Mouse (Mus musculus): Measurements from ENCODE around the gene Rabl3. TPM values are rescaled to one million over a fixed set of nuclear protein-coding genes. Genes with fewer than 3 reads are reported as not detected.

The Rabl3 gene
- polyA plus RNA-seq, 1 experiment from 2014 or later = 20.4 TPM

- peaks cover 12% of the 10 kb centered on the region for H3K4me1 ChIP-seq (ENCODE audit: control insufficient read depth, insufficient read depth, low read length)
- no peaks in the 10 kb centered on the region for H3K36me3 ChIP-seq (ENCODE audit: control insufficient read depth, insufficient read depth)
- no peaks in the 10 kb centered on the region for H3K9me3 ChIP-seq (replicated peaks; ENCODE audit: control insufficient read depth, low read length)
- no peak overlapping the region for H3K4me3 ChIP-seq (ENCODE audit: low read length)
- 74% methylated on average over 4 of the region's 4 CpGs for WGBS
- no peaks in the 10 kb centered on the region for H3K27me3 ChIP-seq (ENCODE audit: control insufficient read depth, insufficient read depth, low read length)
- no peak for ATAC-seq (replicated peaks; ENCODE audit: extremely low read depth, insufficient read depth, low FRiP score)
- H3K4me2 ChIP-seq (ENCODE audit: low read depth, low read length) = no peak overlapping the region
- H3K27ac ChIP-seq (ENCODE audit: low read length) = no peak overlapping the region
- H3K9ac ChIP-seq (ENCODE audit: low read length) = no peak overlapping the region
Measured at GRCm38 (mm10) chr16:37580651-37581050, 41.0 kb downstream of the Rabl3 start.

- no peak overlapping the region for H3K27ac ChIP-seq (ENCODE audit: low read length)
- no peak overlapping the region for H3K9ac ChIP-seq (ENCODE audit: low read length)
- no peak for ATAC-seq (replicated peaks; ENCODE audit: extremely low read depth, insufficient read depth, low FRiP score)
- H3K27me3 ChIP-seq (ENCODE audit: control insufficient read depth, insufficient read depth, low read length) = no peaks in the 10 kb centered on the region
- H3K4me2 ChIP-seq (ENCODE audit: low read depth, low read length) = no peak overlapping the region
- no peak overlapping the region for H3K4me3 ChIP-seq (ENCODE audit: low read length)
- H3K9me3 ChIP-seq (replicated peaks; ENCODE audit: control insufficient read depth, low read length) = no peaks in the 10 kb centered on the region
- H3K4me1 ChIP-seq (ENCODE audit: control insufficient read depth, insufficient read depth, low read length) = peaks cover 12% of the 10 kb centered on the region
- no peaks in the 10 kb centered on the region for H3K36me3 ChIP-seq (ENCODE audit: control insufficient read depth, insufficient read depth)
- WGBS = 85% methylated on average over 3 of the region's 3 CpGs
Measured at GRCm38 (mm10) chr16:37581901-37582300, 42.2 kb downstream of the Rabl3 start.

- Histone ChIP-seq H3K27me3 (ENCODE audit: control insufficient read depth, insufficient read depth, low read length) (no peaks in the 10 kb centered on the region), H3K4me3 (ENCODE audit: low read length) (no peak overlapping the region), H3K9me3 (replicated peaks; ENCODE audit: control insufficient read depth, low read length) (no peaks in the 10 kb centered on the region), H3K27ac (ENCODE audit: low read length) (no peak overlapping the region), H3K9ac (ENCODE audit: low read length) (no peak overlapping the region), H3K4me2 (ENCODE audit: low read depth, low read length) (no peak overlapping the region), H3K4me1 (ENCODE audit: control insufficient read depth, insufficient read depth, low read length) (peaks cover 12% of the 10 kb centered on the region), H3K36me3 (ENCODE audit: control insufficient read depth, insufficient read depth) (no peaks in the 10 kb centered on the region)
- WGBS = 95% methylated on average over 3 of the region's 3 CpGs
- no peak for ATAC-seq (replicated peaks; ENCODE audit: extremely low read depth, insufficient read depth, low FRiP score)
Measured at GRCm38 (mm10) chr16:37583306-37583705, 43.6 kb downstream of the Rabl3 start.

- Histone ChIP-seq H3K27ac (ENCODE audit: low read length) (no peak overlapping the region), H3K4me1 (ENCODE audit: control insufficient read depth, insufficient read depth, low read length) (peaks cover 12% of the 10 kb centered on the region), H3K36me3 (ENCODE audit: control insufficient read depth, insufficient read depth) (no peaks in the 10 kb centered on the region), H3K9ac (ENCODE audit: low read length) (no peak overlapping the region; the same call in 1 of the 2 replicates), H3K4me2 (ENCODE audit: low read depth, low read length) (peak overlapping the region; percentile 64), H3K4me3 (ENCODE audit: low read length) (peak overlapping the region; percentile 37), H3K27me3 (ENCODE audit: control insufficient read depth, insufficient read depth, low read length) (no peaks in the 10 kb centered on the region), H3K9me3 (replicated peaks; ENCODE audit: control insufficient read depth, low read length) (no peaks in the 10 kb centered on the region)
- no peak for ATAC-seq (replicated peaks; ENCODE audit: extremely low read depth, insufficient read depth, low FRiP score)
- WGBS = 48% methylated on average over 6 of the region's 6 CpGs
Measured at GRCm38 (mm10) chr16:37583801-37584200, 44.1 kb downstream of the Rabl3 start.

- 6% methylated on average over 25 of the region's 25 CpGs for WGBS
- Histone ChIP-seq H3K36me3 (ENCODE audit: control insufficient read depth, insufficient read depth) (no peaks in the 10 kb centered on the region), H3K27ac (ENCODE audit: low read length) (peak overlapping the region; percentile 24), H3K27me3 (ENCODE audit: control insufficient read depth, insufficient read depth, low read length) (no peaks in the 10 kb centered on the region), H3K4me2 (ENCODE audit: low read depth, low read length) (peak overlapping the region; percentile 64), H3K9me3 (replicated peaks; ENCODE audit: control insufficient read depth, low read length) (no peaks in the 10 kb centered on the region), H3K4me1 (ENCODE audit: control insufficient read depth, insufficient read depth, low read length) (peaks cover 12% of the 10 kb centered on the region), H3K9ac (ENCODE audit: low read length) (peak overlapping the region; percentile 58), H3K4me3 (ENCODE audit: low read length) (peak overlapping the region; percentile 37)
- ATAC-seq (replicated peaks; ENCODE audit: extremely low read depth, insufficient read depth, low FRiP score) = peak; percentile 60
Measured at GRCm38 (mm10) chr16:37584218-37585035, 44.7 kb downstream of the Rabl3 start.

GRCm38 (mm10) chr16:37585129-37585563, 45.5 kb downstream of the Rabl3 start:
- ATAC-seq (replicated peaks; ENCODE audit: extremely low read depth, insufficient read depth, low FRiP score) = no peak
- H3K9ac ChIP-seq (ENCODE audit: low read length) = no peak overlapping the region
- no peak overlapping the region for H3K27ac ChIP-seq (ENCODE audit: low read length)
- H3K4me3 ChIP-seq (ENCODE audit: low read length) = no peak overlapping the region
- 60% methylated on average over 8 of the region's 8 CpGs for WGBS
- no peaks in the 10 kb centered on the region for H3K9me3 ChIP-seq (replicated peaks; ENCODE audit: control insufficient read depth, low read length)
- peak overlapping the region; percentile 64; the same call in 1 of the 2 replicates for H3K4me2 ChIP-seq (ENCODE audit: low read depth, low read length)
- peaks cover 12% of the 10 kb centered on the region for H3K4me1 ChIP-seq (ENCODE audit: control insufficient read depth, insufficient read depth, low read length)
- no peaks in the 10 kb centered on the region for H3K36me3 ChIP-seq (ENCODE audit: control insufficient read depth, insufficient read depth)
- H3K27me3 ChIP-seq (ENCODE audit: control insufficient read depth, insufficient read depth, low read length) = no peaks in the 10 kb centered on the region

GRCm38 (mm10) chr16:37590921-37591320, 51.2 kb downstream of the Rabl3 start:
- no peak overlapping the region for H3K4me3 ChIP-seq (ENCODE audit: low read length)
- no peaks in the 10 kb centered on the region for H3K27me3 ChIP-seq (ENCODE audit: control insufficient read depth, insufficient read depth, low read length)
- no peaks in the 10 kb centered on the region for H3K36me3 ChIP-seq (ENCODE audit: control insufficient read depth, insufficient read depth)
- ATAC-seq (replicated peaks; ENCODE audit: extremely low read depth, insufficient read depth, low FRiP score) = no peak
- H3K4me2 ChIP-seq (ENCODE audit: low read depth, low read length) = no peak overlapping the region
- no peaks in the 10 kb centered on the region for H3K9me3 ChIP-seq (replicated peaks; ENCODE audit: control insufficient read depth, low read length)
- no peak overlapping the region for H3K27ac ChIP-seq (ENCODE audit: low read length)
- 82% methylated on average over 3 of the region's 3 CpGs for WGBS
- 0 out of 2 replicates have a peak, but pooled peaks cover 3% of the 10 kb centered on the region for H3K4me1 ChIP-seq (ENCODE audit: control insufficient read depth, insufficient read depth, low read length)
- H3K9ac ChIP-seq (ENCODE audit: low read length) = no peak overlapping the region

- no peaks in the 10 kb centered on the region for H3K36me3 ChIP-seq (ENCODE audit: control insufficient read depth, insufficient read depth)
- H3K27ac ChIP-seq (ENCODE audit: low read length) = no peak overlapping the region
- no peaks in the 10 kb centered on the region for H3K9me3 ChIP-seq (replicated peaks; ENCODE audit: control insufficient read depth, low read length)
- no peak overlapping the region for H3K4me2 ChIP-seq (ENCODE audit: low read depth, low read length)
- H3K4me1 ChIP-seq (ENCODE audit: control insufficient read depth, insufficient read depth, low read length) = 0 out of 2 replicates have a peak, but pooled peaks cover 3% of the 10 kb centered on the region
- no peaks in the 10 kb centered on the region for H3K27me3 ChIP-seq (ENCODE audit: control insufficient read depth, insufficient read depth, low read length)
- 45% methylated on average over 8 of the region's 8 CpGs for WGBS
- H3K4me3 ChIP-seq (ENCODE audit: low read length) = no peak overlapping the region
- no peak for ATAC-seq (replicated peaks; ENCODE audit: extremely low read depth, insufficient read depth, low FRiP score)
- no peak overlapping the region for H3K9ac ChIP-seq (ENCODE audit: low read length)
Measured at GRCm38 (mm10) chr16:37591551-37591950, 51.9 kb downstream of the Rabl3 start.

- Histone ChIP-seq H3K27me3 (ENCODE audit: control insufficient read depth, insufficient read depth, low read length) (no peaks in the 10 kb centered on the region), H3K36me3 (ENCODE audit: control insufficient read depth, insufficient read depth) (no peaks in the 10 kb centered on the region), H3K9me3 (replicated peaks; ENCODE audit: control insufficient read depth, low read length) (no peaks in the 10 kb centered on the region), H3K27ac (ENCODE audit: low read length) (no peak overlapping the region), H3K9ac (ENCODE audit: low read length) (no peak overlapping the region), H3K4me1 (ENCODE audit: control insufficient read depth, insufficient read depth, low read length) (no peaks in the 10 kb centered on the region), H3K4me3 (ENCODE audit: low read length) (no peak overlapping the region), H3K4me2 (ENCODE audit: low read depth, low read length) (no peak overlapping the region)
- no peak for ATAC-seq (replicated peaks; ENCODE audit: extremely low read depth, insufficient read depth, low FRiP score)
- 44% methylated on average over 5 of the region's 5 CpGs for WGBS
Measured at GRCm38 (mm10) chr16:37597412-37597811, 57.7 kb downstream of the Rabl3 start.
